Mouse (Mus musculus) yolk sac, embryonic 10.5 days (tissue): ENCODE measurements around the gene Angptl8.
"Not testable (repeated sequence)": the region's sequence is repeated elsewhere in the genome, so short reads cannot be mapped to it uniquely, and the experiment has no call there.

Experiments
- DNase-seq: peaks from one replicate; pipeline ENCODE4 v3.0.0-alpha.2; 2017; ENCODE audit warnings: low spot score

Angptl8 gene

DNA sequence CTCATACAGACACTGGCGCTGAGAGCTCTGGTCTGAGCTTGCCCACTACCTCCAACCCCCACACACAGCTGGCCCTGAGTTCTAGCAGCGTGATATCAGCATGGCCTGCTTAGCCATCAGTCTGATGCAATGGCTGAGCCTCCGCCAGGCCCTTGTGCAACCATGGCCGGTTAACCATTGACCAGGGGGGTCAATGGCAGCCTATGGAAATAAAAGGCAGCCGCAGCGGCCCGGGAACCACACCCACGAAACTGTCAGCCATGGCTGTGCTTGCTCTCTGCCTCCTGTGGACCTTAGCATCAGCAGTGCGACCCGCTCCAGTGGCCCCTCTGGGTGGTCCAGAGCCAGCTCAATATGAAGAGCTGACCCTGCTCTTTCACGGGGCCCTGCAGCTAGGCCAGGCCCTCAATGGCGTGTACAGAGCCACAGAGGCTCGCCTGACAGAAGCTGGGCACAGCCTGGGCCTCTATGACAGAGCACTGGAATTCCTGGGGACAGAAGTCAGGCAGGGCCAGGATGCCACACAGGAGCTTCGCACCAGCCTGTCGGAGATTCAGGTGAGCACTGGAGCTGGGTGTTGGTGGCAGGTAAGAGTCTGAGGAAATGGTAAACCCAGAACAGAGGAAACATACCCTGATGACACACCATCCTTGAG lies at the start of gene Angptl8:
Gene Angptl8 (plus strand): TSS at position 253 of the 655 bp plus-strand sequence.
- peak; percentile 91 for DNase-seq

DNA sequence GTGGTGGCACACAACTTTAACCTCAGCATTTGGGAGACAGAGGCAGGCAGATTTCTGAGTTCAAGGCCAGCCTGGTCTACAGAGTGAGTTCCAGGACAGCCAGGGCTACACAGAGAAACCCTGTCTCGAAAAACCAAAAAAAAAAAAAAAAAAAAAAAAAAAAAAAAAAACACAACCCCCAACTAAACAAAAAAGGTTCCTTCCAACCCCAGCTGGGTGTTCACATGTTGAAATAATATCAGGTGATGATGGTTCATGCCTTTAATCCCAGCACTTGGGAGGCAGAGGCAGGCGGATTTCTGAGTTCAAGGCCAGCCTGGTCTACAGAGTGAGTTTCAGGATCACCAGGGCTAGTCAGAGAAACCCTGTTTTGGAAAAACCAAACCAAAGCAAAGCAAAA lies 49.0 kb upstream of the Angptl8 start:
- not testable (repeated sequence) for DNase-seq

DNA sequence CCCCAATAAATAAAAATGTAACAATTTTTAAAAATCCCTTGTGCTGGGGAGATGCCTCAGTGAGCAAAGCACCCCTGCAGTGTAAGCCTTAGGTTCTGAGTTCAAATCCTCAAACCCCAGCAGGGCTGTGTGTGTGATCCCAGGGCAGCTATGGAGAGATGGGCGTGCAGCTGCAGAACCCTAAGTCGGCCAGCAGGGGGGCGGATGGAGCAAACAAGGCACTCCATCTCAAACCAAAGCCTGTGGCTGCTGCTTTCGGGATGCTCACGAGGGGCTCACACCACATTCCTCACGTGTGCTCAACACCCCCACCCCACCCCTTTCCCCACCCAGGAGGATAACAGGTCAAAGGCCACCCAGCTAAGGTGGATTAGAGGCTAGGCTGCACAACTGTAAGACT lies 48.4 kb upstream of the Angptl8 start:
- DNase-seq: peak; percentile 85

DNA sequence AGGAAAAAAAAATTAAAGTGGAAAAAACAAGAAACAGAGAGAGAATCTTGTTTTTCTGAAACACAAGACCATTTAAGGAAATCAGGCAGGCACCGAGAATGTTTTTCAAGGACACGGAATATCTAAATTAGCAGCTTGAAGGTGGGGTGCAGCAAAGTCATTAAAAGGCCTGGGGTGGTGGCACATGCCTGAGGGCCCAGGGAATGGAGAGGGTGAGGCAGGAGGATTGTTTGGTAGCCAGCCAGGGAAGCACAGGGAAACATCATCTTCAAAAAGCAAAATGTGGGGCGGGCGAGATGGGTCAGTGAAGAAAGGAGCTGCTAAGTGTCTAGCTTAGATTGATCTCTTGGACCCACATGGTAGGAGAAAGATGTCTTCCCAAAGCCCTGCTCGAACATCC lies 47.7 kb upstream of the Angptl8 start:
- DNase-seq: no peak

DNA sequence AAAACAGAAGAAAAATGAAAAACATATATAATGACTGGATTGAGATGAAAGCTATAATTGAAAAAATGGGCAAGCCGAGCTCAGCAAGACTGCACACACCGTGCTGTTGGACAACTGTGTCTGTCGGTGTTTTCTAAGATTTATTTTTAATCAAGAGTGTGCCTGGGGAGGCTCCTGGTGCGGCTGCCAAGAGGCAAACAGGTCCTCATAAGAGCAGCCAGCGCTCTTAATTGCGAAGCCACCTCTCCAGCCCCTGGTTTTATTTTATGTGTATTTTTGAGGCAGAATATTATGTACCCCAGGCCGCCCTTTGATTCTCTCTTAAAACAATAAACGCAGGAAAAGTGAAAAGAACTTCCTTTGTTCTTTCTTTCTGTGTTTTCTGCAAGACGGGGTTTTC lies 47.1 kb upstream of the Angptl8 start:
- DNase-seq: no peak

DNA sequence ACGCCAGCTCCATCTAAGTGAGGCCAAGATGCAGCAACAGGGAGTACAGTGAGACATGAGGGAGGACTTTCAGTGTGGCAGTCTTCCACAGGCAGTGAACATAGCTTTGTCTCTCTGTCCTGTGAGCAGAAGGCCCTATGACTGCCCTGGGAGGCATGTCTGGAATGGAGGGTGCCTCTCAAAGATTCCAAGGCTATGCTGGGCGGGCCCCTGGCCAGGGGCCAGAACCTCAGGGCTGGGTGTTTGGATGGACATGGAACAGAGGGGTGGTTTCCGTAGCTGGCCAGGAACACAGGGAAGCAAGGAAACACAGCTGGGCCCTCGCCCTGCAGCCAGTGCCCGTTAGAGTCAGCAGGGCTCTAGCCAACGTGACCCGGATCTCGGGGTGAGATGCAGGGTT lies 43.4 kb upstream of the Angptl8 start:
- DNase-seq: no peak

DNA sequence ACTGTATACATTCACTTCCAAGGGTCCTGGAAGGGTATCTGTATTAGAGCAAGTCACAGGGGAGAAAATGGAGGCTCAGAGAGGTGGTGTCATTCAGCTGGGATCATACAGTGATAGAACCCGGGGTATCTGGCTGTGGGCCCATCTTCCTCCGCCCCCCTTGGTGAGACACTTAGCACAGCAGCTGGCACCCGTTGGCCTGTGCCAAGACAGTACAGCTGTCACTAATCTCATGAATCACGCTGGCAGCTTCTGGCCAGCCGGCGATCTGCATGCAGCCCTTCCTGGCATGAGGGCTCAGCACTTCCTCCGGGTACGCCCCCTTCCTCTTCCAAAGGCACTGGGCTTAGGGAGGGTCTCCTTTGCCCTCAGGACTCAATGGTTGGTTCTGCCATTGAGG lies 42.7 kb upstream of the Angptl8 start:
- no peak for DNase-seq

DNA sequence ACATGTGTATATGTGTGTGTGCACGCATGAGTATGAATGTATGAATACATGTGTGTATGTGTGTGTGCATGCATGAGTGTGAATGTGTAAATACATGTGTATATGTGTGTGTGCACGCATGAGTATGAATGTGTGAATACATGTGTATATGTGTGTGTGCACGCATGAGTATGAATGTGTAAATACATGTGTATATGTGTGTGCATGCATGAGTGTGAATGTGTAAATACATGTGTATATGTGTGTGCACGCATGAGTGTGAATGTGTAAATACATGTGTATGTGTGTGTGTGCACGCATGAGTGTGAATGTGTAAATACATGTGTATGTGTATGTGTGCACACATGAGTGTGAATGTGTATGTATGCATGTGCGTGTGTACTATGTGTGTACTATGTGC lies 41.8 kb upstream of the Angptl8 start:
- DNase-seq: not testable (repeated sequence)

DNA sequence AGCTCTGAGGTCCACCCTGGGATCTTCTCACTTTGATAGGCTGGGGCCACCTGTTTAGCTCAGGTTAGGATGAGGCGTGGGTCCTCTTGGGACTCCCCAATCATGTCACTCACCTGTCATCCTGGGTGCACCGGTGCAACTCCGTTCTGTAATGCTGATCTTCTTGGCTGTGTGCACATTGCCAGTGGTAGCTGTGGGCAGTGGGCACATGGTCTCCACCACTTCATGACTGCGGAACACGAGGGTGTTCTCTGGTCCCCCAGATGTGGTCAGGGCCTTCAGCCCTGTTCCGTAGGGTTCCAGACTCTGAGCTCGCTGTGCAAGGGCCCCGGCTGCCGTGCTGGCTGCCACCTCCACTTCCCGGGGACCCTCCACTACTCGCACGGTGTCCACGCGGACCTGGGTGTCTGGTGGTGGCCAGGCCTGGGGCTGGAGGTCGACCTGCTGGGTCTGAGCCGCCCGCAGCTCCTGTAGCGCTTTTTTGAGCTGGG lies 40.9 kb upstream of the Angptl8 start:
- no peak for DNase-seq

DNA sequence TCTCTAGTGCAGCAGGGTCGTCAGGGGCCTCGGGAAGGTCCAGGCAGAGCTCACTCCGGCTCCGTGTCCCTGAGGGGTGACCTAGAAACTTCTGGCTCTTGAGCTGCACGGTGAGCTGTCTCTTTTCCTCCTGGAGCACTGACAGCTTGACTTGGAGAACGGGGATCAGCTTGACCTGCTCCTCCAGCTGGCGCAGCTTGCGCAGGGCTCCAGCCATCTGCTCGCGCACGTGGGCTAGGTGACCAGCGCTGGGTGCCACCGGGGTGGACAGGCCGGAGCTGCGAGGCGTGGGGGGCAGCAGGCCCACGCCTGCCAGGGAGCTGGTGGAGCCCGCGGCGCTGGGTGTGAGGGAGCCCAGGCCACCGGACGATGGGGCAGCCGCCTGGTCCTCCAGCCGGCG lies 40.4 kb upstream of the Angptl8 start:
- no peak for DNase-seq

DNA sequence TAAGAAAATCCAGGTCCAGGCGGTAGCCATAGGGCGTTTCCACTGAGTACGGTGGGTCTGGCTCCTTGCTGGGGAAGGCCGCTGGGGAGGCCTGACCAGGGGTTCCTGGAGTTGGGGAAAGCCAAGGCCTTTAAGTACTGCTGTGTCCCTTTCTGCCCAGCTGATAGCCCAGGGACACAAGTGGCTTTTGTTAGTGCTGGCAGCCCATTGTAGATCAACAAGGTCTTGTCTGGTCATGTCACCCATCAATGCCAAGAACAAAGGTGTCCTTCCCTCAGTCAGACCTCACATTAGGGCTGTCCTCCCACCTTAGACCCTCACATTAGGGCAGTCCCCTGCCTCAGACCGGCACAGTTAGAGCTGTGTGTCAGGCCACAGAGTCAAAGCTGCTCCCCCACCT lies 39.7 kb upstream of the Angptl8 start:
- DNase-seq: no peak

DNA sequence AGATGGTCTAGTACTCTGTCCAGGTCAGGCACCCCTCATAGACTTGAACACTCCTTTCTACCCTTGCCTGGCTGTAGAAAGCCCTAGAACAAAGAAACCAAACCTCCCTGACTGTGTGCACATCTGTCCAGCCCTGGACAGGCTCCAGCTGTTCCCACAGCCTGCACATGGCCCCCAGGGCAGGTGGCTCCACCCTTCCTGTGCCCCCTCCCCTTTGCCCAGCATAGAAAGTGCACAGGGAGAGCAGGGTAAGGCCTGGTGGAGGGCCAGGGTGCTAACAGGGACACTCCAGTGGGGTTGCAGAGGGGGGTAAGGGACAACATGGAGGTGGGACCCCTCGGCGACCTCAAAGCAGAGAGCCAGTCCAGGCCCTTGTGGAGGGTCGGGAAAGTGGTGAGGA lies 39.1 kb upstream of the Angptl8 start:
- peak; percentile 20 for DNase-seq

DNA sequence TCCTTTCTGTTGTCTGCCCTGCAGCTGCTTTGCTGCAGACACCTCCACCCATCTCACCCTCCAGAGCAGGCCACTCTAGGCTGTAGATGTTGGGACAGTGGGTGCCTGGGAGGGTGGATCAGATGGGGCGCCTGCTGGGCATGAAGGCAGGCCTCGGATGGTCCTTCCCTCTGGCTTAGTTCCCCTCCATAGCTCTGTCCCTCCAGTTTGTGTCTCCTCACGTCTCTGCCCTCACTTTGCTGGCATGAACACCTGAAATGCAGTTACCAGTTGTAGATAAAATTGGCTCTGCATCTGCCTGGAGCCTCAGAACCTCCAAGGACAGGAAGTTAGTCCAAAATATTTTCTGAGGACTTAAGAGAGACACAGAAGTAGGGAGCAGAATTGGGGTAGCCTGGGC lies 38.4 kb upstream of the Angptl8 start:
- no peak for DNase-seq

DNA sequence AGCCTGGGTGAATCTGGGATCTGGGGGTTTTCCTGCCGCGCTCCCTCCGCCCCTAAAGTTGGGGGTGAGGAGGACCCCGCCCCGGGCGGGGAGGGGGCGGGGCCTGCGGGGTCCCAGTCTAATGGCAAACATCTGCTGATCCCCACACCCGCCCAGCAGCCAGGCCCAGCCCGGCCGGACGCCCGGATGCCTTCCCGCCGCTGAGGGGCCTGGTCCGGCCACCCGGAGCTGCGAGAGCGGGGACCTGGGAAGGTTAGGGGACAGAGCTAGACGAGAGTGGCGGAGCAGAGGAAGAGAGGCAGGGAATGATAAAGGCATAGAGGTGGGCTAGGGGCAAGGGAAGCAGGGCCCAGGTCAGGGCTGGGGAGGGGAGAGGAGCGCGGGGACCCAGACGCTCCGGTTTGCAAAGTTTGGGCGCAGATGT lies 37.4 kb upstream of the Angptl8 start:
- DNase-seq: peak; percentile 85

DNA sequence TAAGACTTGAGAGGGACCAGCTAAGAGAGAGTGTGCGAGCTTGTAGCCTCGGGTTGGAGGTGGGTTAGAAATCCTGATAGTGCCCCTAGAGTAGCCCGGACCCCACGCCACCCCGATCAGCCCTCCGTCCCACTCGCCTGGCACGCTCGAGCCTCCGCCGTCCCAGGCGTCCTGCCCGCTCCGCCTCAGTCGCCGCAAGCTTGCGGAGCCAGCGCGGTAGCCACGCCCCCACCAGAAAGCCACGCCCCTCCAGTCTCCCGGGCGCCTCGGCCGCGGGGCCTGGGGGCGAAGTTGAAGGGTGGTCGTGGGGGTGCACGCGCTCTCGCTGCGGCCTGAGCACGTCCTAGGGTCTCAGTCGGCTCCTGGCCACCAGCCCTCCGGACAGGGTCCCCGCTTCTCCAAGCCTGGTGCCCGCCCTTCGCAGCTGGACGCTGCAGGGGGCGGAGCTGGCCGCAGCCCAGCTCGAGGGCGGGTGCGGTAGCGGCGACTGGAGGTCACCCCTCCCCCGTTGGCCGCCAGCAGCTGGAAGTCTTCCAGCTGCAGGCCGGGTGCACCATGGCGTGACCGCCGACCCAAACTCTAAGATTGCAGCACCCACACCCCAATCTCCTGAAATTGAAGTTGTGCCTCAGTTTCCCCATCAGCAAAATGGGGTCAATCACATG lies 36.8 kb upstream of the Angptl8 start, which contains the start of gene Kank2:
Gene Kank2 (minus strand): TSS at position 400 of the 665 bp plus-strand sequence.
- DNase-seq: peak; percentile 92

DNA sequence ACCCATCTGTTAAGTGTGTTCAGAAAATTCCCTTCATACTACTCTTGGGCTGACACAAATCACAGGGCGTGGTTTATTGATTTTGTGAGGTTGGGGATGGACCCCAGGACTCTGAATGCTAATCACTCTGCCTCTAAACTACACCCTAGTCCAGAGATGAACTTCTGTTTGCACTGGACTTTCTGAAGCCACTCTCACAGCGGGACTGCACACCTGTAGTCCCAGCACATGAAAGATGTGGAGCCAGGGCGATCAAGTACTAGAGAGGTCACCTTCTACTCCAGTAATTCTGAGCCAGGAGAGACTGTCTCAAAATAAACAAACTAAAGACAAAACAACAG lies 36.3 kb upstream of the Angptl8 start:
- DNase-seq: no peak

DNA sequence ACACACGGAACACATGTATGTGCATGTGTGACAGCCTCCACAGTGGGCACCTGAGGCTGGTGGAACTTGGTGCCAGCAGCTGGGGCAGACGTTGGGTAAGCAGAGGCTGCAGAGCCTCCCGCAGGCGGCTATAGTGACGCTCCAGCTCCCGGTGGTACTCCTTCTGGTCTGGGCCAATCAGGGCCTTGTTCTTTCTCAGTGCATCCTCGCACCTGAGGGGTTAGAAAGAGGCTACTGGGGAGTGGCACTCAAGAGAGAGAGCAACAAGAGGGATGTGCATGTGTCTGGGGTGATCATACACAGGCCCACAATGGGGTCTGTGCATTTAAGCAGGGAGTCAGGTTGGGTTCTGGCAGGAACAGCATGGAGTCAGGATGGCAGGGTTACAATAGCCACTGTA lies 34.2 kb upstream of the Angptl8 start:
- no peak for DNase-seq

DNA sequence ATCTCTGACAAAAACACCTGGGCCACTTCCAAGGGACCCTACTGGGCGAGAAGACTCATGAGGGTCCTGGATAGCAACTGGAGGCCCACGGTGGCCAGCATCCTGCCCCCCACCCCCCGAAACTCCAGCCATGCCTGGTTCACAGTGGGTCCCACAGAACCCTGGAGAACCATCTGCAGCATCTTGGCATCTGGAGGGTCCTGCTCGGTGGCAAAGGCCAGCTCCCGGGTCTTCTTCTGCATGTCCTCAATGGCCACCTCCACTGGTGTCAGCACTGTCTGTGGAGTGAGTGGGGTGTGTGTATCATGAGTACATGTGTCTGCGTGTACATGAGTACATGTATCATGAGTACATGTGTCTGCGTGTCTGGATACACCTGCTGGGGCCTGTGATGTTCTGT lies 33.7 kb upstream of the Angptl8 start:
- DNase-seq: no peak

DNA sequence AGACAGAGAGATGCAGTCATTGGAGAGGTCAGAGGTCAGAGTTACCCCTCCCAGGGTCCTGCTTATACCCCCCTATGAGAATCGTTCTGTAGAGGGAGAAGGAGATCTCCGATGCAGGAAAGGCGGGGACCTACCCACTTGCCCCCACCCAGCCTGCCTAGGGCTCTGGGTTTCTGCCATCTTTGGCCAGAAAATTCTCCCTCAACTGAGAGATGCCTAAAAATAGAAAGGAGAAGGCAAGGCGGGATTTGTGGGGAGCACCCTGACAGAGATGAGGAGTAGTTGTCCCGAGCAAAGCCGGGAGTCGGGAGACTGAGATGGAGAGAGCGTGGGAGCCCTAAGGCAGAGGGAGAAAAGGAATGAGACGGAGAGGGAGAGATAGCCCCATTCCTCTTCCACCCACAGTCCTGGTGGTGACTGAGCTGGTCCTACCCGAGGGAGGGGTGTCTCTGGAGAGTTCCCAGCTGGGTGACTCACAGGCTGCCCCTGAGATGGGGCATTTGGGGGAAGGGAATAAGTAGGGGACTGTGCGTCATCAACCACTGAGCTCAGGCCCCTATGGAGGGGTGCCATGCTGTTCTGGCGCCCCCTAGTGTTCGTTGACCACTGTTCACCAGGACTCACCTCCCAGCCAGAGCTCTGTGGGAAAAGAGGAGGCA lies 31.2 kb upstream of the Angptl8 start:
- DNase-seq: peak; percentile 53

DNA sequence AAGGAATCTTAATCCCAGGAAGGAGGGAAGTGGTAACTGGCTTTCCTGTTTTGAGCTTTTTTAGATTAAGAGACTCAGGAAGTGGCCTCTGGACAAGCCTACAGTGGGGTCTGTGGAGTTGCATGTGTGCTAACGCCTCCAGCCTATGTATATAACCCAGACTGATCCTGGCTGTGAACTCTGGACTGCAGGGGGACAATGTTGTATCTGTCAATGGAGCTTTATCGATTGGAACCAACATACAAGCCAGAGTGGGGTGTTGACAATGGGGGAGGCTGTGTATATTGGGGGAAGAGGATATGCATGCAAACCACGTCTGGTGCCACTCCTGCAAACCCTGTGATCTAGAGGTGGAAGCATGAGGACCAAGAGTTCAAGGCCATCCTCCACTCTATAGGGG lies 28.9 kb upstream of the Angptl8 start:
- no peak for DNase-seq

DNA sequence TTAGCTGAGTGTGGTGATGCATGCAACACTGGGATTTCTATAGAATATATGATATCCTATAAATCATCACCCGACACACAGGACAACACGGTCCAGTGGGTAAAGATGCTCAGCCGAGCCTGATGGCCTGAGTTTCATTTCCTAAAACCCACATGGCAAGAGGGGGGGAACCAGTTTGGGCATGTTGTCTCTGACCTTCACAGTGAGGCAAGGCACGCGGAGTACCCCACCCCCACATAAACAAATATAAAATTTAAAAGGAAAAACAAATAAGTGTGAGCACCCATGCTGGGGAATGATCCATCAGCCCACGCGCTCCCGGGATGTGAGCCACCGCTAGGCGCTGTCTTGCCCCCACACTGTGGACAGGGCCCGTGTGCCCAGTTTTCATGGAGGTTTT lies 28.3 kb upstream of the Angptl8 start:
- no peak for DNase-seq

DNA sequence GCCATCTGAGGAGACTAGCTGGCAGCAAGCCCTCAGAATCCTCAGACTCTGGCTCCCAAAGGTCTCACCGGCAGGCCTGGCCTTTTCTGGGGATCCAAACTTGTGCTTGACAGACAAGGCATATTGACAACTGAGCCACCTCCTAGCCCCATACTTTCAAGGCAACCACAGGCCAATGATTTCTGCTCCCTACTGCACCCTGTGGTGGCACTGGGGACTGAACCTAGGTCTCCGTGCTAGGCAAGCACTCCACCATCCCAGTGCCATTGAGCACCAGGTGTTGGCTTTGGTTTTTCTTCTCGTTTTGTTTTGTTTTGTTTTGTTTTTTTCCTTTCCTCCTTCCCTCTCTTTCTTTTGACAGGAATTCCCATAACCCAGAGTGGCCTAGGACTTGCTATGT lies 26.7 kb upstream of the Angptl8 start:
- no peak for DNase-seq

DNA sequence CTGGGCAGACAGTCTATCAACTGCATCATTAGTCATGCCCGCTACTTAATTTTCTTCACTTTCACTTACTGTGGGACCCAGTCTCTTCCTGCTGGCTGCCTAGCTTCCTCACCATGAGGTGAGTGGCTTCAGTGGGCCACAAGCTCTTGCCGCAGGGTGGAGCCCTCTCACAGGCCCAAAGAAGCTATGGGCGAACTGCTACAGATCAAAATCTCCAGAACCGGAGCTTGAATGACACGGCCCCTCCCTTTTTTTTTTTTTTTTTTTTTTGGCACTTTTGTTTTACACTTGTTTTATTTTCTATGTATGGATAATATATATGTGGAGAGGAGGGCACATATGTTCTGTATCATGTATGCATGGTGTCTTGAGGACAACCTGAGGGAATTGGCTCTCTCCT lies 24.1 kb upstream of the Angptl8 start:
- no peak for DNase-seq
